Mouse (Mus musculus) forebrain, postnatal 0 days (tissue): ENCODE measurements around the gene Mast4. TPM values are rescaled to one million over a fixed set of nuclear protein-coding genes. Genes with fewer than 3 reads are reported as not detected.

Experiments
- ATAC-seq: fragments of 200-750 bp; cut with Nextera tagmentation; 2 replicates; pipeline ENCODE4 v1.8.0; 2017; ENCODE audit warnings: mild to moderate bottlenecking, moderate library complexity
- DNase-seq: peaks from one replicate; pipeline ENCODE4 v3.0.0-alpha.2; 2015
- H3K27ac ChIP-seq: fragments of 300-500 bp; sonication (generic); 2 replicates; pipeline ENCODE4 v1.5.1; 2014; ENCODE audit warnings: low read depth, mild to moderate bottlenecking, antibody characterized with exemption, low read length, moderate library complexity, mixed read lengths
- H3K27me3 ChIP-seq: fragments of 300-500 bp; sonication (generic); 2 replicates; pipeline ENCODE4 v1.6.1; 2014; ENCODE audit warnings: mild to moderate bottlenecking, low read length, mixed read lengths; ENCODE audit not compliant: insufficient read depth
- H3K36me3 ChIP-seq: fragments of 300-500 bp; sonication (generic); 2 replicates; pipeline ENCODE4 v1.6.1; 2014; ENCODE audit warnings: mild to moderate bottlenecking, moderate library complexity; ENCODE audit not compliant: insufficient read depth
- H3K4me1 ChIP-seq: fragments of 300-500 bp; sonication (generic); 2 replicates; pipeline ENCODE4 v1.6.1; 2014; ENCODE audit warnings: antibody characterized with exemption; ENCODE audit not compliant: insufficient read depth
- H3K4me2 ChIP-seq: fragments of 300-500 bp; sonication (generic); 2 replicates; pipeline ENCODE4 v1.6.1; 2014; ENCODE audit warnings: low read depth, mild to moderate bottlenecking, moderate library complexity
- H3K4me3 ChIP-seq: fragments of 300-500 bp; sonication (generic); 2 replicates; pipeline ENCODE4 v1.5.1; 2014; ENCODE audit warnings: low read depth, low read length, mixed read lengths
- H3K9ac ChIP-seq: fragments of 300-500 bp; sonication (generic); 2 replicates; pipeline ENCODE4 v1.6.1; 2014; ENCODE audit warnings: mild to moderate bottlenecking
- H3K9me3 ChIP-seq: fragments of 300-500 bp; sonication (generic); 2 replicates; pipeline ENCODE4 v1.6.1; 2016; ENCODE audit warnings: low read length
- CTCF ChIP-seq: sonication (generic); IDR thresholded peaks from 2 replicates; pipeline ENCODE4 v1.5.1; 2016; ENCODE audit warnings: antibody characterized with exemption, control low read depth, low read depth
- WGBS: fragments of 180-500 bp; shearing (Covaris S2); extraction: QIAGEN DNeasy Blood & Tissue Kit; methylation state at CpG from one replicate; pipeline ENCODE4 v1.1.7; 2014; 5-methylcytosine and 5-hydroxymethylcytosine counted together
- polyA plus RNA-seq: library from polyadenylated mRNA; unstranded; fragments of >200 nt; fragmentation: Nextera tagmentation; extraction: Ambion mirVana; gene quantifications from 2 replicates; pipeline ENCODE4 v1.2.1, GENCODE M21; 2015
- total RNA-seq: library from RNA; depleted of rRNA; stranded (reverse); fragments of >200 nt; gene quantifications from 2 replicates; pipeline ENCODE4 v1.2.3, GENCODE M21; 2014

The Mast4 gene
- total and polyA plus RNA-seq, 2 experiments from 2014 or later = 17.2 to 40.1 TPM

DNA sequence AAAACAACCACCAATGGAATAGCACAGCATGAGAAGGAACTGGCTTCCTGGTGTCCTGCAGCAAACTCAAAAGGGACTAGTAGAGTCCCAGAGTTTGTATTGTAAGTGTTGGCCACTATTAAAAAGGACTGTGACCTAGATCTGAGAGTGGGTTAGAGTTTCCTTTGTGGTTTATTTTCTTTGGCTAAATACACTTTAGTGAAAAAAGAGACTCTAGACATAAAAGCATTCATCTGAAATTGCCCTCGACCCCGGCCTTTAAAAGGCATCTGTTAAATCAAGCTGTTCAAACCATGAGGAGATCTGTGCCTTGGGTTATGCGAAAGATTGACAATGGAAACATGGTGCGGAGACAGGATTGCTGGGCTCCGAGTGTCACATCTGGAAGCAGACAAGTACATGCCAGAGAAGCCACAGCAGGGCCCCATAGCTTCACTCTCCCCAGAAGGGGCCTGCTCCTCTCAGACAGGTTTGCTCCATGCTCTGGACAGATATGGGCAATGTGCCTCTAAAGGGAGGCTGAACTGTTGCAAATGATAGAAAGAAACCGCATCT is 543.6 kb downstream of the Mast4 start:
- ATAC-seq = no peak
- H3K27me3 ChIP-seq = no peaks in the 10 kb centered on the region
- no peak overlapping the region for H3K4me2 ChIP-seq
- H3K36me3 ChIP-seq = no peaks in the 10 kb centered on the region
- H3K27ac ChIP-seq = no peak overlapping the region
- H3K4me3 ChIP-seq = no peak overlapping the region
- no peak for DNase-seq
- H3K9ac ChIP-seq = no peak overlapping the region
- 63% methylated on average over 6 of the region's 6 CpGs for WGBS
- no peaks in the 10 kb centered on the region for H3K4me1 ChIP-seq
- TF ChIP-seq CTCF = no peak
- no peaks in the 10 kb centered on the region for H3K9me3 ChIP-seq

DNA sequence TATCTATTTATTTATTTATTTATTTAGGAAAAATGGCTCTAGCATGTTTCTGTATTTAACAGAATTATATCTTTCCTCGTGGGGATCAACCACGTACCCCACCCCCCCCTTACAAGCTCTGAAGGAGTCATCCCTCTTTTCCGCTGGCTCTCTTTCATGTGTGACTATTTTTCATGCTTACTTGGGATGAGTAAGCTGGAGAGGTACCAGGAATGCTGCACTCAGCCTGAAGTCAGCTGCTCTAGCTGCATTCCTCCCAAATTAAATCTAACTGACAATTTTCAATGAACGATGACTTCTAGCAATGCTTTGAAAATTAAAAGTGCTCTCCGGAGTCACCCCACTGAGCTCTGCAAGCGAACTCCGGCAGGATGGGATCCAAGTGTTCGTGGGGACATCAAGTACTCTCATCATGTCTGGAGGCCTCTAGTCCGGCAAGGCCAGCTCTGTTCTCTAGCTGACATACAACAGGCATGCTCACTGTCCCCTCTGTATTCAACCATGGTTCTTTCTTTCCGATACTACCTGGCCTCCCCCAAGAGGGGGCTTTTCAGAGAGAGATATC is 547.5 kb downstream of the Mast4 start:
- Histone ChIP-seq H3K36me3 (no peaks in the 10 kb centered on the region; the same call in 1 of the 2 replicates), H3K4me2 (no peak overlapping the region), H3K9ac (no peak overlapping the region), H3K9me3 (no peaks in the 10 kb centered on the region), H3K27ac (no peak overlapping the region), H3K27me3 (no peaks in the 10 kb centered on the region), H3K4me1 (no peaks in the 10 kb centered on the region), H3K4me3 (no peak overlapping the region)
- WGBS = 86% methylated on average over 10 of the region's 10 CpGs
- no peak for DNase-seq
- no peak for ATAC-seq
- no peak for TF ChIP-seq CTCF

DNA sequence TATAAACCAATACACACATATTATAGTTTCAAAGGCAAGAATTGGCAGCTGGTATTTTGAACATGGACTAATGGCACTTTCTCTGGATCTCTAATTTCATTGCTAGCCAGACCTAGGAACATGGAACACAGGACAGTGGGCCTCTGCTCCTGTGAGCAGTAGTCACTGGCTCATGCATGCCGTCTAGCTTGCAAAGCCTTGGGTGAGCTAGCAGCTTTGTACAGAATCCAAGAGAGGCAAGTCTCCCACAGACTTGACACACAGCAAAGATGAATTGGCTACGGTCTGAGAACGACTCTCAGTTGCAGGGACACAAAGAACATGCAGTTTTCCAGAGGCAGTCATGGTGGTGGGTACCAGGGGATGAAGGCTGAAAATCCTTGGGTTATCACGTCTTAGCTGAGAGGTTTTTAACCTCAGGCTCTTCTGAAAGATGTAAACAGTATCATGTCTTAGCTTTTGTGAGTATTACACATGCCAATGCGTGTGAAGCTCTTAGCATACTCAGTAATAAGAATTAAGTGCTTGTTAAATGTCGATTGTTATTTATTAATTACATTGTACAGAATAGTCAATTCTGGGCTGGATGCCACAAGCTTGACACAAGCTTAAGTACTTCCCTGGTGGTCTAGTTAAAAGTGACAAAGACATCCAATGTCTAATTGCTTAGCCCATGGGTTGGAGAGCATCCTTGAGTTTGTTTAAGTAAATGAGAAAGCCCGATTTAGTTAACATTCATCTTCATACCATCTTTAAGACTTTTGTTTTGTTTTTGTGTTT is 550.6 kb downstream of the Mast4 start:
- Histone ChIP-seq H3K36me3 (no peaks in the 10 kb centered on the region; the same call in 1 of the 2 replicates), H3K9ac (no peak overlapping the region), H3K4me1 (no peaks in the 10 kb centered on the region), H3K9me3 (no peaks in the 10 kb centered on the region), H3K4me2 (no peak overlapping the region), H3K4me3 (no peak overlapping the region), H3K27me3 (no peaks in the 10 kb centered on the region), H3K27ac (no peak overlapping the region)
- no peak for TF ChIP-seq CTCF
- ATAC-seq (no peak), DNase-seq (peak; percentile 19)
- 25% methylated on average over 7 of the region's 7 CpGs for WGBS

DNA sequence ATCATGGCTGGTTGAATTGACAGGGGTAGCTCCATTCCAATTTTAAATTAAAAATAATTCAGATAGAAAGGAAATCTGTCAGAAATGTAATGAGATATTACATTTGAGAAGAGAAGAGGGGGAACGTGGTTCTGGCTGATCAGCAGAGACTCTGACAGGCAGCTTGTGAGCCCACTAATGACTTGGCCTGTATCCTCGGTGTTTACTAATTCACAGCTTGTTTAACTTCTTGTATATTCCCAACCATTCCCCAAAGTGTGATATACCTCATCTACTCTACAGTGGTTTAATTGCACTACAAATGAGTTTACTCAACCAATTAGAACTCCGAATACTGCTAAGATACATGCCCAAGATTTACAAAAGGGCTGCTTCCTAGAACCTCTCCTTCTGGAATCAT is 555.0 kb downstream of the Mast4 start:
- H3K27me3 ChIP-seq = no peaks in the 10 kb centered on the region
- H3K4me2 ChIP-seq = no peak overlapping the region
- no peaks in the 10 kb centered on the region; the same call in 1 of the 2 replicates for H3K36me3 ChIP-seq
- no peak overlapping the region for H3K27ac ChIP-seq
- no peak overlapping the region for H3K4me3 ChIP-seq
- WGBS = 47% methylated on average over 3 of the region's 3 CpGs
- H3K4me1 ChIP-seq = no peaks in the 10 kb centered on the region
- DNase-seq (no peak), ATAC-seq (peak; percentile 20; the same call in 1 of the 2 replicates)
- no peaks in the 10 kb centered on the region for H3K9me3 ChIP-seq
- H3K9ac ChIP-seq = no peak overlapping the region
- no peak for TF ChIP-seq CTCF

DNA sequence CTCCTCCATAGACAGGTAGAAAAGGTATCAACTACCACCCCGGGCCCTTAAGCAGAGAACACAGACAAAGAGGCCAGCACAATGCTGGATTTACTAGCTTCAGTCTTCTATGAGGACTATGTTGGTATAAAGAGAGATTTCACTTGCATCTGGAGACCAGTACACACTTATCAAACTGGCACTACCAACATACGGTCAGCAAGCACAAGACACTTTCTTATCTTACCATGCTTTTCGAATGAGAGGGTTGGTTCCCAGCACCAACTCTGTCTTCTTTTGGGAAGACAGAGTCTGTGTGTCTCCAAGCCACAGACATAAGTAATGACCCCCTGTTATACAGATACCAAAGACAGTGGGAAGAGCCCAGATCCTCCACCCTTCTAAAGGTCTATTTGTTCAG is 555.4 kb downstream of the Mast4 start:
- DNase-seq (no peak), ATAC-seq (no peak)
- no peak overlapping the region for H3K4me2 ChIP-seq
- no peaks in the 10 kb centered on the region for H3K9me3 ChIP-seq
- no peaks in the 10 kb centered on the region for H3K4me1 ChIP-seq
- WGBS = 97% methylated on average over 3 of the region's 3 CpGs
- H3K4me3 ChIP-seq = no peak overlapping the region
- peaks cover 3% of the 10 kb centered on the region for H3K36me3 ChIP-seq
- no peaks in the 10 kb centered on the region for H3K27me3 ChIP-seq
- no peak for TF ChIP-seq CTCF
- H3K9ac ChIP-seq = no peak overlapping the region
- no peak overlapping the region for H3K27ac ChIP-seq

DNA sequence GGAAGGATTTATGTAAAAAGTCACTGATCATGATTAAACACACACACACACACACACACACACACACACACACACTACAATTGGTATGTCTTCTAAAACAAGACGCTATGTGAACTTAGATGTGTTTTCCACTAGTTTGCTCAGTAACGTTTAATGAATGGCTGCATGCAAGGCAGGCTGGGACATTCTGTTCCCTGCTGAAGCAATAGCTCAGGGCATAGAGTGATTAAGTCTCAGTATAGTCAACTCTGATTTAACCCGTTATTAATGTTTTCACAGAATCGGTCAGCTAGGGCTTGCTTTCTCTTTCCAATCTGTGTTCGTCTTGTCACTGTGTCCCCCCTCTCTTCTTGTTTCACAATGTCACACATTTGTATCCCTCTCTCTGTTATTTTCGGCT is 558.8 kb downstream of the Mast4 start:
- DNase-seq = no peak
- H3K27ac ChIP-seq = no peak overlapping the region
- H3K4me1 ChIP-seq = no peaks in the 10 kb centered on the region
- H3K4me3 ChIP-seq = no peak overlapping the region
- no peak overlapping the region for H3K9ac ChIP-seq
- peaks cover 3% of the 10 kb centered on the region; the same call in 1 of the 2 replicates for H3K36me3 ChIP-seq
- no peak for ATAC-seq
- TF ChIP-seq CTCF = no peak
- H3K9me3 ChIP-seq = no peaks in the 10 kb centered on the region
- WGBS = 77% methylated on average over 6 of the region's 6 CpGs
- H3K4me2 ChIP-seq = no peak overlapping the region
- H3K27me3 ChIP-seq = no peaks in the 10 kb centered on the region

DNA sequence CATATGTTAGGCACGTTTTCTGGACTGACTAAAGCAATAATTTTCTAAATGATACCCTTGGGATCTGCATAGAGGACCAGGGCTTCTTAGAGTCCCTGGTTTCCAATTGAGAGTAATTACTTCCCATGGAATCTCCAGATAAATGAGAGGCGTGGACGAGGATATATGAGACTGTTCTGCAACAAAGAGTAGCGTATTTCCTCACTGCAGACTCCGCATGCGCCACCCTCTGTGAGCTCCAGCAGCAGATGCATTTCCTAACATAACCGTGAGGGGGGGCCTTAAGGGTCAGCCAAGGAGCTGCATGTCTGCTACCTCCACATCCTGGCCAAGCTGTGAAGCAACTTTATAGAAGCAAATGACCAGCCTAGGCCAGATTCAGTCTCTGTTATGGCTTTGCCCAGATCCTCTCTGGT is 559.5 kb downstream of the Mast4 start:
- H3K4me1 ChIP-seq = no peaks in the 10 kb centered on the region
- no peak overlapping the region for H3K4me3 ChIP-seq
- TF ChIP-seq CTCF = peak; percentile 32; the same call in 1 of the 2 replicates
- H3K9ac ChIP-seq = no peak overlapping the region
- WGBS = 58% methylated on average over 7 of the region's 7 CpGs
- DNase-seq = peak; percentile 29
- no peaks in the 10 kb centered on the region for H3K9me3 ChIP-seq
- H3K27ac ChIP-seq = no peak overlapping the region
- no peaks in the 10 kb centered on the region for H3K27me3 ChIP-seq
- peaks cover 3% of the 10 kb centered on the region; the same call in 1 of the 2 replicates for H3K36me3 ChIP-seq
- 0 out of 2 replicates have a peak overlapping the region, but pooled peaks have one; percentile 6 for H3K4me2 ChIP-seq
- ATAC-seq = peak; percentile 48
